Mouse (Mus musculus) right cerebral cortex, postnatal 36 days (tissue): ENCODE measurements around the gene Nectin4.

Experiments
- DNase-seq, 2 experiments: peaks; one replicate each; pipeline ENCODE4 v3.0.0; 2022; ENCODE audit warnings: low spot score in 2 of 2, mixed read lengths in 1 of 2

Nectin4 gene

GRCm38 (mm10) chr1:171360253-171360652 lies 9.6 kb upstream of the Nectin4 start:
- no peak for DNase-seq

DNA sequence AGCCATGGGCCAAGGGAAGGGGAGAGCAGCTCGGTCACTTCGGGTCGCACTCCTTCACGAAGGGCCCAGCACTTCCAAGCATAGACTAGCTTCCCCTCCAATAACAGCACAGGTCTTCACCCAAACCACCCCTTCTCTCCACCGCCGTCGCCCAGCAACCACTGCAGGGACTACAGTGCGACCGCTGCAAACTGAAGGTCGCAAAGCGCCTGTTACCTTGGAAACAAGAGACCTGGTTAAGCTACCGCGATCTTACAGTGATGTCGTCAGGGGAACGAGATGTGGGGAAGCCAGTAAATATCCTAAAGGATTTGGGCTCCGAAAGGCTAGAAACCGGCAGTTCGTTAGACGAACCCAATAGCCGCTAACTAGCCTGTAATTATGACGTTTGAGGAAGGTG lies 9.2 kb upstream of the Nectin4 start, which contains the start of gene Klhdc9:
Klhdc9 (minus strand) TSS at position 143 of the 400 bp plus-strand sequence.
- DNase-seq: peak; percentile 86 to 90

DNA sequence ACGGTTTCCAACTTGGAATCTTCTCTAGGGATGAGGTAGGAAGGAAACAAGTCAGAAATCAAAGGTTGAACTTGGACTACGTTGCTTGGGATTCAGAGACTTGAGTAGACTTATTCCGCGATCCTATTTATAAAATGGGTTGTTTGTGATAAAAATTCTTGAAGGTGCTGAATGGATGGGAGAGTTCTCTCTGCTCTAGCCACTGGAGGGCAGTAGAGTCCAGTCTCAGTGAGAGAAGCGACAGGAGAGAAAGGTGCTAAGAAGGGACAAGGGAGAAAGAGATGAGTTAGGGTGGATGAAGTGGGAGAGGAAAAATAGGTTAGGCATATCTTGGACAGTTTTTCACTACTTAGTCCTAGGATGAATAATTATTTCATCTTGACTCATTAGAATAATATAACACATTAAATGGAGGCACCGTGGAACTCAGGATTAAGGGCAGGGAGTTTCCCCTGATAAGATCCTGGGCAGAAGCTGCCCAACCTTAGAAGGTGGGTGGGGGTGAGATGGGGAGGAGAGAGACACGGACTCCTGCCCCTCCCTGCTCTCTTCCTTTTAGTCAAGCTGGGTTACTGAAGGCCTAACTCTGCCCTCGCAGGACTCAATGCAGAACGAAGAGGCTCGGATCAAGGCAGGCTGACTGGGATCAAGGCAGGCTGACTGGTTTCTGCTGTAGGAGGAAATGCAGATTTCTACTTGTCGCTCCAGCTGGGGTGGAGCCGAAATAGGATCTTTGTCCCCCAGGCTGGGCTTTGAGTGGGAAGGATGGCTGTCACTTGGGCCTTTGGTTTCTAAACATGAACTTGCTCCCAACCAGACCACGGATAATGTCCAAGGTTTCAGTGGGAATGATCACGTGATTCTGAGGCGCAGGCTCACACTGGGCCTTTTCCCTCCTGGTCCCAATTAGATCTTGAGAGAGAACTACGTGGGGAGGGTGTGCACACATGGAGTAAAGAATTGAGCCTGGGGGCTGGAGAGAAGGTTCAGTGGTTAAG lies 8.5 kb upstream of the Nectin4 start:
- peak; percentile 26 to 56 for DNase-seq

- no peak for DNase-seq
These were observed 4.0 kb upstream of the Nectin4 start for GRCm38 (mm10) chr1:171365934-171366333.

- DNase-seq: no peak
These were observed 3.0 kb downstream of the Nectin4 start for GRCm38 (mm10) chr1:171372880-171373279.

DNA sequence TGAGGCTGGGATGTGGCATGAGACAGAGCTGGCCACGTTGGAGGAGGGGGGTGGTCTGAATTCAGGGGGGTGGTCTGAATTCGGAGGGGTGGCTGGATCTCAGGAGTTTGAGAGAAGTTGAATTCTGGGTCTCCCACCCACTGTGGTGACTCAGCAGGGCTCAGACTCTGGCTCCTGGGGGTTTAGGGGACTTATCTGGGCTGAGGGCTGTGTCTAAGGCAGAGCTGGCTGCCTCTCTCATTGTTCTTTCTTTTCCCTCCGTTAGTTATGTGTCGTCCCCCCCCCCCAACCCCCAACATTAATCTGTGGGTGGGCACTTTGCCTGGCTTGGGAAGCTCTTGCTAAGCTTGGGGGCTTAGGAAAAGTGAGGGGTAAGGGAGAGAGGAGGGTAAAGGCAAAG lies 4.0 kb downstream of the Nectin4 start:
- DNase-seq: no peak

- DNase-seq: no peak
These were observed 5.8 kb downstream of the Nectin4 start for GRCm38 (mm10) chr1:171375646-171376097.

DNA sequence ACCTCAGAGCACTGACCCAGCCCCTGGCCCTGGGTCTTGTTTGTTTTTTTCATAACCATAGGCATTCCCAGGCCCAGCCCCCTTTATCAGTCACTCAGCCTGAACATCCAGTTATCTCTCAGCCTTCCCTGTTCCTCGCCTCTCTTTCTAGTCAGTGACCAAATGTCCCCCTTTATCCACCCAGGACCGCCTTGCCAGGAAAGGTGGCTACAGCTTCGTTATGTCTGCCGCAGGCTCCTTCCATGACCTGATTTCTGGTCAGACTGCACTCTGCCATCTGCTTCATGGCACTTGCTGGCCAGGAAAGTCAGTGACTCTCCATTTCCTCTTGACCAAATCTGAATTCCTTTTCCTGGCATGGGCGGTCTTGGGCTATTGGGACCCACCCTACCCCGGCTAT lies 8.4 kb downstream of the Nectin4 start:
- no peak for DNase-seq

DNA sequence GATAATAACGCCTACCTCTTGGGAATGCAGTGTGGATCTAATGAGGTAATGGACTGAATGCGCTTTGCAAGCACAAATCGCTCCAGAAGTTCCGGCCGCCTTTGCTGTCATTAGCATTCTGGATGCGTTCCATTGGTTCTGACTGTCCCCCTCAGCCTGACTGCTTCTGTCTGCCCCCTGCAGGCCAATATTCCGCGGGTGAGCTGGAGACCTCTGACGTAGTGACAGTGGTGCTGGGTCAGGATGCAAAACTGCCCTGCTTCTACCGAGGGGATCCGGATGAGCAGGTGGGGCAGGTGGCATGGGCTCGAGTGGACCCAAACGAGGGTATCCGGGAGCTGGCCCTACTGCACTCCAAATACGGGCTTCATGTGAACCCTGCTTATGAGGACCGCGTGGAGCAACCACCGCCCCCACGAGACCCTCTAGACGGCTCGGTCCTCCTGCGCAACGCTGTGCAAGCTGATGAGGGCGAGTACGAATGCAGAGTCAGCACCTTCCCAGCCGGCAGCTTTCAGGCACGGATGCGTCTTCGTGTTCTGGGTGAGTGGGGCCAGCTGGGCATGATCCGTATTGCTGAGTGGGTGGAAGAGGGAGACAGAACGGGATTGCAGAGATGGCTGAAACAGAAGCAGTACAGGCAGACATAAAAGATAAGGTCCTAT lies 10.2 kb downstream of the Nectin4 start:
- DNase-seq: peak; percentile 46 to 60

DNA sequence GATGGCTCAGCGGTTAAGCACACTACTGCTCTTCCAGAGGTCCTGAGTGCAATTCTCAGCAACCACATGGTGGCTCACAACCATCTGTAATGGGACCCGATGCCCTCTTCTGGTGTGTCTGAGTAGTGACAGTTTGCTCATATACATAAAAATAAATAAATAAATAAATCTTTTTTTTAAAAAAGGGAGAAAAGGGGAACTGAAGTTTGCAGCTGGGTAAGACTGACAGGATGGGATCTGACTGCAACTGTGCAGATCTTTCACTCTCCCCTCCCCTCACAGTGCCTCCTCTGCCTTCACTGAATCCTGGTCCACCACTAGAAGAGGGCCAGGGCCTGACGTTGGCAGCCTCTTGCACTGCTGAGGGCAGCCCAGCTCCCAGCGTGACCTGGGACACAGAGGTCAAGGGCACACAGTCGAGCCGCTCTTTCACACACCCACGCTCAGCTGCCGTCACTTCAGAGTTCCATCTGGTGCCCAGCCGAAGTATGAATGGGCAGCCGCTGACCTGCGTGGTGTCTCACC lies 12.3 kb downstream of the Nectin4 start:
- no peak for DNase-seq

DNA sequence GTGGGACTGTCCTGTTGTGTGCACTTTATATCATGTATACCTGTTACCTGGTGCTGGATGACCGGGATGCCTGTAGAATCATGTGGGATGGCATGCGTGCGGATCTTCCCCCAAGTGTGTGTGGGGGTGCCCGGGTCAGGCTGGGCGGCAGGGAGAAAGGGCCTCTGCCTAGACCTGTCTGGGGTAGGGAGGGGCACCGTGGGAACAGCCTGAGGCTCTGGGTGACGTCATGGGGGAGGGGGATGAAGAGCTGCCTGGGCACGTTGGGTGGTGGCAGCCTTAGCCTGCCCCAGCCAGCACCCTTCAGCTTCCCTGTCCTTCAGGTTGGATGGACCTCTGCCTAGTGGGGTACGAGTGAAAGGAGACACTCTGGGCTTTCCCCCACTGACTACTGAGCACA lies 14.5 kb downstream of the Nectin4 start:
- DNase-seq: no peak

DNA sequence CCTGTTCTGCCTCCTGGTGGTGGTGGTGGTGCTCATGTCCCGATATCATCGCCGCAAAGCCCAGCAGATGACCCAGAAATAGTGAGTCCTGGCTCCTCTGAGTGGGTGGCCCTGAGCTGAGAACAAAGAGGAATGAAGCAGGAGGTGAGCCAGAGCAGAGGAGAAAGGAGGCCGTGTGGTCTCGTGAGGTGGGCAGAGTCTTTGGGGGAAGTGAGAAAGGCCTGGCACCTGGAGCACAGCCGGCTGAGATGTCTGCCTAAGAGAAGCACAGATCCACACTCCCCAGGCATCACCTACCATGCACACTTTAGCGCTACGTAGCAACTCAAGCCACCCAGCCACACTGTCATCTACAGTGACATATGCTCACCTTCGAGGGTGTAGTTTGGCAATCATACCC lies 15.3 kb downstream of the Nectin4 start:
- DNase-seq: no peak

DNA sequence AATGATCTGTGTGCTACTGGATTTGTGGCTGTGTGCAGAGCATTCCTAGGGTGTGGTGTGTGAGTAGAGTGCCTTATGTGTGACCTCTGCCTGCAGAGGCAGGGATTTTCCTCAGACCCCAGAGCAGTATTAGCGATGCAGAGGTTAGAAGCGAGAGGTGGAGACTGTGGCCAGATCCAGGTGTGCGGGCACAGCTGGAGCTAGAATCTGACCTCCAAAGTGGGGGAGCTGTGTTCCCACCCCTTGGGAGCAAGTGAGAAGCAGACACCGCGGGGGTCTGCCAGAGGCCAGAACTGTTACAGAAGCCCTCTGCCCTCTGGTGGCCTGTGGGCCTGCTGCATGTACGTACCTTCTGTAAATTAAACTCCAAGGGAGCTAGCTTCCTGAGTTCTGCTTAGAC lies 17.2 kb downstream of the Nectin4 start:
- no peak for DNase-seq

GRCm38 (mm10) chr1:171388376-171389102 lies 18.6 kb downstream of the Nectin4 start, which contains the start of gene Arhgap30:
Gene Arhgap30, plus strand, starts transcription at chr1:171388954.
- no peak for DNase-seq

DNA sequence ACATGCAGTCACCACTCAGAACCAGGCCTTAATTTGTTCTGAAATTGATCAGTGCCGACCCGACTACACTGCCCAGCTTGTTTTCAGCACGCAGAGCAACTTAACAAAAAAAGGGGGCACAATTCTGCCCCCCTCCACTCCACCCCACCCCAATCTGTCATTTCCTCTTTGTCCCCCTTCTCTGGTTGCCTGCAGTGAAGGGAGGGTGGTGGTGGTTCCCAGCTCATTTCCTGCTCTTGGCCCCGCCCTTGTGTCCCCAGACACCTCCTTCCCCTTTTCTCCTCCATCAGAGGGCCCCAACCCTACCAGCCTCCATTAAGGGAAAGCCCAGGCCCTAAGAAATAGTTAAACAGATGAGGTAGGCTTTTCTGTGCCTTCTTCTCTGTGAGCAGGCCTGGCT lies 20.2 kb downstream of the Nectin4 start:
- no peak for DNase-seq

GRCm38 (mm10) chr1:171401821-171402220 lies 31.9 kb downstream of the Nectin4 start:
- DNase-seq: no peak

DNA sequence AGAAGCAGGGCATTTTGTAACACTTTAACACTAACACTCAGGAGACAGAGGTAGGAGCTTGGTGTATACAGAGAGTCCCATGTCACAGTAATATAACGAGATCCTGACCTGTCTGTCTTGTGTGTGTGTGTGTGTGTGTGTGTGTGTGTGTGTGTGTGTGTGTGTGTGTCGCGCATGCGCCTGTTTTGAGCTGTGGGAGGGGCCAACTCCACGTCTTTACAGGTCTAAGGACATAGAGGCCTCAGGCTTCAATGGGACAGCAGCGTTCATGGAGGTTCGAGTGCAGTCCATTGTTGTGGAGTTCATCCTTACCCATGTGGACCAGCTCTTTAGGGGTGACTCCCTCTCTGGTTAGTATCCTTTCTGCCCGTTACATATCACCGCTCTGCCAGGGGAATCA lies 33.1 kb downstream of the Nectin4 start:
- DNase-seq: no peak

DNA sequence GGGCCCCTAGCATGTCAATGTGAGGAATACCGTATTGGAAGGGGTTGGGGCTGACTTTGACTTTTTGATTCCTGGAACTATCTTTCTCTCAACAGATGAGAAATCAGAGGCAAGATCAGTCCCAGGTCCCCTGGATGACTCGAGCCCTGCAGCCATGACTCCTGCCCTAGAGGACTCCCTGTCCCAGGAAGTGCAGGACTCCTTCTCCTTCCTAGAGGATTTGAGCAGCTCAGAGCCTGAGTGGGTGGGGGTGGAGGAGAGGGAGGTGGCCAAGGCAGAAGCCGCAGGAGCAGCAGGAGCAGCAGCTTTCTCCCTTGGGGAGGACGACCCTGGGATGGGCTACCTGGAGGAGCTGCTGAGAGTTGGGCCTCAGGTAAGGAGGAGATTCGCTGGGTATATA lies 37.4 kb downstream of the Nectin4 start:
- no peak for DNase-seq

DNA sequence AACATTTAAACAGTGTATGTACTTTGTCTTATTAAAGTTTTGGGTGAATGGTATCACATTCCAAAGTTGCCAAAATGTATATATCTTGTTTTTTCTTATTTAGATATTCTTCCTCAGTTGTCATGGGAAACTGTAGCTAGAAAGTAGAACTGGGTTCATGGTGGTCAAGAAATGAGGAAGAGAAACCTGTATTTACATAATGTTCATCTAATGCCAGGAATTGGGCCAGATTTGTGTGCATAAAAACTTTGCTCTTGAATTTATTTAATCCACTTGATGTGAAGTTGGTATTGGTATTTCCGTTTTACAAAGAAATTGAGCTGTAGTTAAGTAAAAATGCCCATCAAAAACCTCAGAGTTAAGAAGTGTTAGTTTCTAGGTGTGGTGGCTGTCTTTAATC lies 40.3 kb downstream of the Nectin4 start:
- DNase-seq: no peak

DNA sequence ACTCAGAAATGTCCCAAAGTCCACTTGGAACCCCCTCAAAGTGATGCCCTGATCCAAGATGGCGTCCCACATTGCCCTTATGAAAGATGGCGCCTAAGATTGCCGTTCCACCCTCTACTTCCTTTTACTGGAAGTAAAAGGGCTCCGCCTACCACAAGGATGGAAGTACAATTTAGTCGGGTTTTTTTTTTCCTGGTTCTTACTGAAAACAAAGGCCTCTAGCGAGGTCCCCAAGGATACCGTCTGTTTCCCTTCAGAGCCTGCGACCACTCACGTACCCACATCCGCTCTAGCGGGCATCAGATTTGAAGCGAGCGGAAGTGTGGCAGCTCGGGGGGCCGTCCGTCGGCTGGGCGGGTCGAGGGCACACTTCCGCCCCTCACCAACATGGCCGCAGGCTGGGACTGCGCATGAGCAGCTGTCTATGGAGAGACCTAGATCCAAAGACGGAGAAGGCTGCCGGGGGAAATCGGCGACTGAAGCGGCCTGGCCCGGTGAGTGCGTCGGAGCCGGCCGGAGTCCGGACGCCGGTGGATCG lies 41.1 kb downstream of the Nectin4 start, which contains the start of gene Usf1:
Usf1 (plus strand) TSS at position 367 of the 538 bp plus-strand sequence.
- DNase-seq: peak; percentile 92 to 94

DNA sequence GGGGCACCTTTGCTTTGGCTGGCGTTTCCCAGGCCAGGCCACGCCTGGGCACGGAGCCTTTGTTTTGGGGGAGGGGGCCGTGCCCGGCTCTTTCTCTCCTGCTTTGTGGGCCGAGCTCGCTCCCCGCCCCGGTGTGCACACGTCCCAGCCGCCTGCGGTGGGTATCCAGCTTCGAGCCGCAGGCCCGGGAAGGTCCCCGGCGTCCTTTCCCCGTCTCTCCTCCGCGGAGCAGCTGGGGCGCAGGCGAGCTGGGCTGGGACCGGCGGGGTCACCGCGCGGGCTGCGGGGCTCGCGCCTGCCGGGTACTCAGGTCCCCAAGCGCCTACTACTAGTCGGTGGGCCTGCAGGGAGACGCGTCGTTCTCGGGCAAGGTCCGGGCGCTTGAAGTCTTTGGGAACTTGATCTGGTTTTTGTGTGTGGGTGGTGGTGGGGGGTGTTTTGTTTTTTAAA lies 41.6 kb downstream of the Nectin4 start:
- DNase-seq: no peak
